Mouse (Mus musculus) midbrain, postnatal 0 days (tissue): ENCODE measurements around the gene Anxa4. TPM values are rescaled to one million over a fixed set of nuclear protein-coding genes. Genes with fewer than 3 reads are reported as not detected.

Experiments used
- ATAC-seq: fragments of 200-750 bp; cut with Nextera tagmentation; 2 replicates; pipeline ENCODE4 v1.8.0; 2017; ENCODE audit warnings: moderate number of reproducible peaks, mild to moderate bottlenecking, moderate TSS enrichment, moderate library complexity; ENCODE audit not compliant: low FRiP score
- DNase-seq: peaks from one replicate; pipeline ENCODE4 v3.0.0-alpha.2; 2015; ENCODE audit warnings: low spot score
- H3K27ac ChIP-seq: fragments of 300-500 bp; sonication (generic); 2 replicates; pipeline ENCODE4 v1.5.1; 2014; ENCODE audit warnings: low read depth, mild to moderate bottlenecking, low read length, mixed read lengths
- H3K27me3 ChIP-seq: fragments of 300-500 bp; sonication (generic); 2 replicates; pipeline ENCODE4 v1.6.1; 2014; ENCODE audit warnings: low read length, control low read depth, mixed read lengths; ENCODE audit not compliant: insufficient read depth
- H3K36me3 ChIP-seq: fragments of 300-500 bp; sonication (generic); 2 replicates; pipeline ENCODE4 v1.6.1; 2014; ENCODE audit warnings: low read length, control low read depth, mixed read lengths; ENCODE audit not compliant: insufficient read depth
- H3K4me1 ChIP-seq: fragments of 300-500 bp; sonication (generic); 2 replicates; pipeline ENCODE4 v1.6.1; 2014; ENCODE audit warnings: mild to moderate bottlenecking, control low read depth, antibody characterized with exemption, low read length, mixed read lengths; ENCODE audit not compliant: insufficient read depth
- H3K4me2 ChIP-seq: fragments of 300-500 bp; sonication (generic); 2 replicates; pipeline ENCODE4 v1.6.1; 2014; ENCODE audit warnings: low read depth, mild to moderate bottlenecking, low read length, mixed read lengths; ENCODE audit not compliant: poor library complexity, severe bottlenecking
- H3K4me3 ChIP-seq: fragments of 300-500 bp; sonication (generic); 2 replicates; pipeline ENCODE4 v1.5.1; 2014; ENCODE audit warnings: low read depth, mild to moderate bottlenecking, low read length, moderate library complexity
- H3K9ac ChIP-seq: fragments of 300-500 bp; sonication (generic); replicated peaks from 2 replicates; pipeline ENCODE4 v1.6.1; 2014; ENCODE audit warnings: mild to moderate bottlenecking, low read length, moderate library complexity, mixed read lengths; ENCODE audit not compliant: poor library complexity, severe bottlenecking
- H3K9me3 ChIP-seq: fragments of 300-500 bp; sonication (generic); 2 replicates; pipeline ENCODE4 v1.6.1; 2016; ENCODE audit warnings: low read length, control low read depth
- CTCF ChIP-seq: IDR thresholded peaks from 2 replicates; pipeline ENCODE4 v1.5.1; 2016; ENCODE audit warnings: antibody characterized with exemption, mild to moderate bottlenecking
- WGBS: fragments of 180-500 bp; shearing (Covaris S2); extraction: QIAGEN DNeasy Blood & Tissue Kit; methylation state at CpG from one replicate; pipeline ENCODE4 v1.1.7; 2014; 5-methylcytosine and 5-hydroxymethylcytosine counted together
- polyA plus RNA-seq: library from polyadenylated mRNA; unstranded; fragments of >200 nt; fragmentation: Nextera tagmentation; extraction: Ambion mirVana; gene quantifications from 2 replicates; pipeline ENCODE4 v1.2.1, GENCODE M21; 2015
- total RNA-seq: library from RNA; depleted of rRNA; stranded (reverse); fragments of >200 nt; gene quantifications from 2 replicates; pipeline ENCODE4 v1.2.3, GENCODE M21; 2014

The Anxa4 gene
- total and polyA plus RNA-seq, 2 experiments from 2014 or later, result 3.9 to 5.0 TPM

GRCm38 (mm10) chr6:86797455-86797854 lies 4.1 kb upstream of the Anxa4 start:
- 67% methylated on average over 4 of the region's 4 CpGs for WGBS
- Histone ChIP-seq H3K27ac (no peak overlapping the region), H3K36me3 (no peaks in the 10 kb centered on the region), H3K4me3 (no peak overlapping the region), H3K9ac (no peak overlapping the region), H3K9me3 (no peaks in the 10 kb centered on the region), H3K4me1 (peaks cover 10% of the 10 kb centered on the region; the same call in 1 of the 2 replicates), H3K27me3 (peaks cover 12% of the 10 kb centered on the region), H3K4me2 (no peak overlapping the region)
- no peak for TF ChIP-seq CTCF
- ATAC-seq (no peak), DNase-seq (no peak)

- Histone ChIP-seq H3K4me3 (no peak overlapping the region), H3K4me1 (peaks cover 10% of the 10 kb centered on the region; the same call in 1 of the 2 replicates), H3K9me3 (no peaks in the 10 kb centered on the region), H3K9ac (no peak overlapping the region), H3K27me3 (peaks cover 16% of the 10 kb centered on the region), H3K4me2 (no peak overlapping the region), H3K36me3 (no peaks in the 10 kb centered on the region), H3K27ac (no peak overlapping the region)
- 57% methylated on average over 5 of the region's 5 CpGs for WGBS
- DNase-seq (no peak), ATAC-seq (no peak)
- no peak for TF ChIP-seq CTCF
These were observed 573 bp upstream of the Anxa4 start for GRCm38 (mm10) chr6:86793957-86794356.

GRCm38 (mm10) chr6:86790351-86790943 lies 2.9 kb downstream of the Anxa4 start:
- no peak overlapping the region for H3K4me3 ChIP-seq
- H3K4me2 ChIP-seq, result no peak overlapping the region
- no peaks in the 10 kb centered on the region for H3K36me3 ChIP-seq
- H3K9ac ChIP-seq, result no peak overlapping the region
- no peaks in the 10 kb centered on the region for H3K9me3 ChIP-seq
- peaks cover 10% of the 10 kb centered on the region; the same call in 1 of the 2 replicates for H3K4me1 ChIP-seq
- TF ChIP-seq CTCF, result no peak
- DNase-seq, result no peak
- 85% methylated on average over 10 of the region's 10 CpGs for WGBS
- H3K27ac ChIP-seq, result no peak overlapping the region
- no peak for ATAC-seq
- peaks cover 16% of the 10 kb centered on the region for H3K27me3 ChIP-seq

- no peak for ATAC-seq
- 82% methylated on average over 4 of the region's 4 CpGs for WGBS
These were observed 5.1 kb downstream of the Anxa4 start for GRCm38 (mm10) chr6:86788242-86788641.

GRCm38 (mm10) chr6:86786545-86786944 lies 6.8 kb downstream of the Anxa4 start:
- Histone ChIP-seq H3K4me2 (no peak overlapping the region), H3K36me3 (no peaks in the 10 kb centered on the region), H3K9ac (no peak overlapping the region), H3K9me3 (no peaks in the 10 kb centered on the region), H3K27me3 (no peaks in the 10 kb centered on the region; the same call in 1 of the 2 replicates), H3K27ac (no peak overlapping the region), H3K4me1 (no peaks in the 10 kb centered on the region), H3K4me3 (no peak overlapping the region)
- ATAC-seq (no peak), DNase-seq (no peak)
- 99% methylated on average over 3 of the region's 3 CpGs for WGBS
- TF ChIP-seq CTCF, result no peak

More at GRCm38 (mm10) chr6:86788242-86788641, 5.1 kb downstream of the Anxa4 start:
- Histone ChIP-seq H3K9me3 (no peaks in the 10 kb centered on the region), H3K36me3 (no peaks in the 10 kb centered on the region), H3K27ac (no peak overlapping the region), H3K9ac (no peak overlapping the region), H3K4me3 (no peak overlapping the region), H3K4me2 (no peak overlapping the region), H3K4me1 (peaks cover 7% of the 10 kb centered on the region; the same call in 1 of the 2 replicates), H3K27me3 (peaks cover 8% of the 10 kb centered on the region; the same call in 1 of the 2 replicates)
- no peak for TF ChIP-seq CTCF
- no peak for DNase-seq

GRCm38 (mm10) chr6:86784739-86785138 lies 8.6 kb downstream of the Anxa4 start:
- H3K4me3 ChIP-seq, result no peak overlapping the region
- ATAC-seq (no peak), DNase-seq (no peak)
- no peak for TF ChIP-seq CTCF
- WGBS, result 79% methylated on average over 3 of the region's 3 CpGs
- H3K9me3 ChIP-seq, result no peaks in the 10 kb centered on the region
- H3K36me3 ChIP-seq, result no peaks in the 10 kb centered on the region
- no peaks in the 10 kb centered on the region for H3K27me3 ChIP-seq
- no peak overlapping the region for H3K9ac ChIP-seq
- no peak overlapping the region for H3K27ac ChIP-seq
- H3K4me1 ChIP-seq, result no peaks in the 10 kb centered on the region
- H3K4me2 ChIP-seq, result no peak overlapping the region
